Mouse (Mus musculus): ENCODE results near the gene Maged1.

DNA sequence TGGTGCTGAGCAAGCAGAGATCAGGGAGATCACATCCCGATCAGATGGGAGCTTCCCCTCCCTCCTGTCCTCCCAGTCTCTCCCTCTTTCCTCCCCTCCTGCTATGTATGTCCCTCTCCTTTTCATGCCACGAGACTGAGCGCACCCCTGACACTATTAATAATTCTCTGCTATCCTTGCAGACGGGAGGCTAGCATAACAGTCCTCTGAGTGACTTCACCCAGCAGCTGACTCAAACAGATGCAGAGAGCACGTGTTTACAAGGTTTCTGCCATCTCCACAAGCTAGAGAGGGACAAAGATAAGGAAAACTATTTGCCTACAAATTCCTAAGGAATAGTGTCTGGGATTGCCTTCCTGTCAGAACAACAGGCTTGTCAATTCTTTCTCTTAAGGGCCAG is 20.4 kb upstream of the Maged1 start:
- TF ChIP-seq POLR2A (IDR thresholded peaks at IDR 0.05; ENCODE audit: low read depth, low read length) (no peak), CTCF (IDR thresholded peaks at IDR 0.05; ENCODE audit: extremely low read depth, insufficient read depth, insufficient read length, insufficient replicate concordance) (no peak)

All from spleen, adult 2 months (tissue).